Mouse (Mus musculus) erythroblast, adult 5-6 weeks (primary cell): ENCODE results near the gene D630039A03Rik. TPM values are rescaled to one million over a fixed set of nuclear protein-coding genes. Genes with fewer than 3 reads are reported as not detected.
"Not testable (repeated sequence)": the region's sequence is repeated elsewhere in the genome, so short reads cannot be mapped to it uniquely, and the experiment has no call there.

Experiments used
- ATAC-seq: replicated peaks from 2 replicates; pipeline ENCODE4 v1.8.0; 2016; ENCODE audit warnings: moderate number of reproducible peaks, mild to moderate bottlenecking, moderate TSS enrichment, inconsistent platforms; ENCODE audit not compliant: poor library complexity, low FRiP score, severe bottlenecking
- total RNA-seq, 2 experiments: library from RNA; stranded (forward) in 1 of 2; stranded (reverse) in 1 of 2; fragments of 150-400 nt in 1 of 2; fragments of 200-764, 138-1000 nt in 1 of 2; gene quantifications; 2 replicates each; pipeline versions ENCODE4 v1.2.3 to v1.2.4; 2015 to 2017; ENCODE audit warnings: low replicate concordance in 2 of 2

D630039A03Rik gene
- total RNA-seq, 2 experiments from 2014 or later = 0.51 TPM; not detected in 1

DNA sequence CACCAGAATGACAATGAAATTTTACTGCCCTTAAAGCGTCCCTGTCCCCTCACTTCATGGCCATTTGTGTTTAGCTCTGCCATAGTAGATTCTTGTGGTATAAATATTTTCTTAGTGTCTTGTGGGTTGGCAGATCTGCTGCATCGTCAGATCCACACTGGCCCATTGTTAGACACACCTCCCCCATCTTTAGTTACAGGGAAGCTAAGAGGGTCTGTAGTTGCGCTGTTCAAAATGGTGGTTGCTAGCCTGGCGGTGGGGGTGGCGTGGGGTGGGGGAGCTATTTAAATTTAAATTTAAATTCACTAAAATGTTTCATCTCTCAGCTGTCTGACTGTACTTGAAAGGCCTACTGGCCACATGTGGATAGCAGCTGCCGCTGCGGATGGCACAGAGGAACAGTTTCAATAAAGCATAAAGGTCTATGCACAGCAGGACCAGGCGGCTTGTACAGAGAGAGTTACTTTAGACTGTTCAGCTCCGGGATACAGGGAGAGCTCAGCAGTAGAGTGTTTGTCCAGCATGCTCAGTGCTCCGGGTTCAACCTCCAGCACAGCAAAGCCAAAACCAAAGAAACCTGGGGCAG, 24.0 kb downstream of the D630039A03Rik start:
- no peak for ATAC-seq

DNA sequence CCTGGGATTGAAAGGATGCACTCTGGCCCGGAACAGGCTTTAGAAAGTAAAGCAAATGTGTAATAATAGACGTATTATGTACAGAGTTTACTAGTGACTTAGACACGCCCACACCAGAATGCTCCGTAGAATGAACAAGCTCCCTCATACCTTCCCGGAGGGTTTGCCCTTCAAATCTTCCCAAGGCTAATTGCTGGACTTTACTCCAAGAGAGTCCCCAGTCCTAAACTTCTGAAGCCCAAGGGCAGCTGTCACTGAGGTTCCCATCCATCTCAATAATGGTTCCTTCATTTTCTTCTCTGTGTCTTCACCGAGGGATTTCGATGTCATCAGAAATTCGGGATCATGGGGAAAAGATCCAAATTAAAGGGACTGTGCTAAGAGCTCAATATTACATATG, 26.3 kb downstream of the D630039A03Rik start:
- no peak for ATAC-seq

DNA sequence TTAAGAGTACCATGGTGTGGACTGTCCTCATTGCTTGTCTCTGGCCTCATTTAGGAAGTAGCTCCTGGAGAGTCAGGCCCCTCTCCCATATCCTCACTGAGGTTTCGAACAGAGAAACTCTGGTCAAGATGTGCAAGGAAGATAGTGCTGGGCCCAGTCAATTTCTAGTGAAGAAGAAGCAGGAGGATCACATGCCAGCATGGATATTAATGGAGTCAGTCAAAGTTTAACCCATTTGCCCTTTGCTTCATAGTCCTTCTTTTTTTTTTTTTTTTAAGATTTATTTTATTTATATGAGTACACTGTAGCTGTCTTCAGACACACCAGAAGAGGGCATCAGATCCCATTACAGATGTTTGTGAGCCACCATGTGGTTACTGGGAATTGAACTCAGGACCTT, 27.1 kb downstream of the D630039A03Rik start:
- ATAC-seq = not testable (repeated sequence)

DNA sequence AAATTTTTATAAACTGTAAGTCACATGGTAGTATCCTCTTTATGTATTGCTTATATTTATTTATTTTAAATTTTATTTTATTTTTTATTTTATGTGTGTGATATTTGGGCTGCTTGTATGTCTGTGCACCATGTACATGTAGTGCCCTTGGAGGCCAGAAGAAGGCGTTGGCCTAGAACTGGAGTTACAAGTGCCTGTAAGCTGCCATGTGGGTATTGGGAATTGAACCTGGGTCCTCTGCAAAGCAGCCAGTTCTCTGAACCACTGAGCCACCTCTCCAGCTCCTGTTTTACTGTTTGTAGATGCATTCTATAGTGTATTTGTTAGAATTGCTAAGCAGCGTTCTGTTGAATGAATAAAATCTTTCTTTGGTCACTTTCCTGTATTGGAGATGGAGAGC, 27.9 kb downstream of the D630039A03Rik start:
- ATAC-seq = no peak

DNA sequence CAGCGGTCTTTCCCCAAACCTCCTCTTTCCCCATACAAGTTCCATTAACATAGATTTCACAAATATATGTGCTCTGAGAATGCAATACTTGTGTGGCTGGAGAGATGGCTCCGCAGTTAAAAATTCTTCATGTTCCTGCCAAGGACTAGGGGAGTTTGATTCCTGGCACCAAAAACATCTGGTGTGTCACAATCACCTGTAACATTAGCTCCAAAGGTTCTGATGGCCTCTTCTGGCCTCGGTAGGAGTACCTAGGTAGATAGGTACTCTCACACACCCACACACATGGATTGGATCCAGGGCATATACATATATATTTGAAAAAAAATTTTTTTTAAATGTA, 29.2 kb downstream of the D630039A03Rik start:
- ATAC-seq = no peak

DNA sequence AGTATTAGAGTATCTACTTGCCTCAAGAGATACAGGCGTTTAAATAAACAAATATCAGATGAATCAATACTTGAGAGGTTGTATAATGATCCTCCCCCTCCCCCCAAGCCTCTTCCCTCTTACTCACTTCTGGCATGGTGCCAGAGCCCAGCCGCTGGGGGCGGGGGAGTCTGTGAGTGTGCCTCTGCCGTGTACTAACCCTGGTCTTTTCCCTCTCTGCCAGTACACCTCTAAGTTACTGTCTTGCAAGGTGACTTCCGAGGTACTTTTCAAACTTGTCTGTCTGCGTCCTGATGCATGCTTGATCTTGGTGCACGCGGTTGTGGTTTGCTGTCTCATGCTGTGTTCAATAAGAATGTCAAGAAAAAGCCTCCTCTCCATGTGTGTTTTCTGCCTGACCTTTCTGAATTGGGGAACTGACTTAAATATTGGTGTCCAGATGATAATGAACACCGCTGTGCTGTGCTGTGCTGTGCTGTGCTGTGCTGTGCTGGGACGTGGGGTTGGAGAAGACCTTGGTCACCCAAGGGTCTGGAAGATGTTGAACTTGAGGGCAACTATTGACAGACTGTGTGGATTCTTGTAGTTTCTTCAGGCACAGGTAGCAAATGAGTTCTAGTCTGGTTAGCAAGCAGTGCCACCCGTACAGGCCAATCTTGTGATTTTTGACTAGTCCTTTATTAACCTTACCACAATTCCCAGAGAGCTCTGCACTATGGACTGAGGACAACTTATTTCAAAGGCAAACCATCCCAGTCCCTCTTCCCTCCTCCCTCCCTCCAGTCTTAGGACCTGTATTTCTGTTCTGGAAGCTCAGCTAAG, 29.8 kb downstream of the D630039A03Rik start:
- no peak for ATAC-seq

DNA sequence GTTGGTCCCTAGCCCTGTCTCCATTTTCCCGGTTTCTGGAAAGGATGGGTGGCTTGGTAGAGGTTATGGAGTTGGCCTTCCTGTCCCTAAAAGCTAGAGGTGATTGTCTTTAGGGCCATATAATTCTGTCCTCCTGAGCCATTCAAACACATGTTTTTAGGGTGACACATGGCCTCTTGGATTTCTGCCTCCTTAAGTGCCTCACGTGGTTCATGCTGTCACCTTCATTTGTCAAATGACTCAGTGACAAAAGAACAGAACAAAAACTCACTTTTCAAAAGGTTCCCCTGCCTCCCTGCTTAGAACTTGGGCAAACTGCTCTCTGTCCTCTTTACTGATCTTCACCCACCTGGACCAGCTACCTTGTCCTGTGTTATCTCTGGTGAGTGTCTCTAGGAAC, 30.9 kb downstream of the D630039A03Rik start:
- ATAC-seq = no peak

DNA sequence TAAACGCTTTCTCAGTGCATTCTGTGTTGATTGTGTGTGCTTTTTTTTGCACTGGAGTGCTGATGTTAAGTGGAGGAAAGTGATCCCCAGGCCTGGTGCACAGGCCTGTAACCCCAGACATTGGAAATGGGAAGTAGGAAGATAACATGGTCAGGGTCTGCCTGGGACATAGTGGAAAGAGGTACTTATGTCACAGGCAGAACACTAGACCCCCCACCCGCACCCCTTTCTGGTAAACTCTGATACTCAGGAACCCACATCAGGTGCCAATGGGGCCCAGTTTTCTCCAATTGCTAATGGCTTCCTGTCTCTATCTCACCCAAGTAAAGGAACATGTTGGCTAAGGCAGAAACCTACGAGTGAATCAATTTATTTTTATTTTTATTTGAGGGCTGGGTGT, 31.6 kb downstream of the D630039A03Rik start:
- no peak for ATAC-seq

DNA sequence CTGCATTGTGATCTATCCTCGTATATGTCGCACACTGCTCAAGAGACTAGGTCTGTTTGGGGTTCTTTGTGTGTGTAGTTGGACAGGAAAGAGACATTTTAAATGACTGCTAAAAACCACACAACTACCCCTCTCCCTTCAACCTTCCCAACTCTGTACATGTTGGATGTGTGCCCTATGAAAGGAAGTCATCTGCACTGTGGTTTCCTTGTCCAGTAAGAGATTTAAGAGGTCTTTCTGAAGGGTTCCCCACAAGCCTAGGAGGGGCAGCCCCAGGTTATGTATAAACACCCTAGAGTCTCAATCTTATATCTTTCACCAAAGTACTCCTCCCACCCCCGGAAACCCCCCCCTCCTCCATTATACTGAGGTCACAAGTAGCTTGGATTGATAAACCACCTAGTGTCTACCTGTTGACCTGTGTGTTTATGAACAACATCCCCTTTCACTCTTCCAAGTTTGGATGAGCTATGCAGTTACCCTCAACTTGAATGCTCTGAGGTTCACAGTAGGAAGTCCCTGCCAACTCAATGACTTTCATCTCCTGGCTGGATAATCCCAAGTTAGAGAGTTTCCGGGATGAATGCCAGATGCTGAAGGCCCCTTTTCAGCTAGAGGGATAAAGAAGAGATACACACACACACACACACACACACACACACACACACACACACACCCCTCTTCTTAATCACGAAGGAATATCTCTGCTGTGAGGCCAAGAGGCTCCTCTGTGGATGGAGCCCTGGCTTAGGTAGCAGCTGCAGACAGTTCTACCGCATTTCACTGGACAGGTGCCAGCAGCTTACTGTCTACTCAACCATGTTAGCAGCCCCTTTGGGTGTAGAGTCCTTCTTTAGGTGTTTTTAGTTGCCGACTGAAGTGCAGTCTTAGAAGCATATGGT, 32.3 kb downstream of the D630039A03Rik start:
- no peak for ATAC-seq

DNA sequence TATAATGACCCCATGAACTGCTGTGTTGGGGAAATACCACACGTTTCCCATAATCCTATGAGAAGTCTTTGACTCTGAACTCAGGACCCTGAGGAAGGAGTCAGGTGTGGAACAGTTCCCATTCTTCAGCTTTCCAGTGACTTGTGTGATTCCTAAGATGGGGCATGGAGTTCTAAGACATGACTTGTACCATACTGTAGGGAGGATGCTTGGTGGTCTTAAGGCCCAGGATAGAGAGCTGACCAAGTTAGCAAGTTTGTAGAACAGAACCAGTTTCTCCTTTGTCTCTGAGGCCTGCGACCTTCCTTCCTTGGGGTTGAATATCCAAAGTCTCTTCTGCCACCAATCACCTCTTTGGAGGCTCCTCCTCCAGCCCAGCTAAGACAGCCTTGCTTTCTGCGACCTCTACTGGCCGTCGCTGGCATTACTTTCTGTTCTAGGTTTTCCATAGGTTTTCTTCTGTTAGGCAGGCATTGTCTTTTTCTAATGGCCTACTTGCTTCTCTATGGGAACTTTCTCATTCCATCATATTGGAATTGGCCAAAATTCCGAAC, 36.2 kb downstream of the D630039A03Rik start:
- no peak; the same call in 1 of the 2 replicates for ATAC-seq

DNA sequence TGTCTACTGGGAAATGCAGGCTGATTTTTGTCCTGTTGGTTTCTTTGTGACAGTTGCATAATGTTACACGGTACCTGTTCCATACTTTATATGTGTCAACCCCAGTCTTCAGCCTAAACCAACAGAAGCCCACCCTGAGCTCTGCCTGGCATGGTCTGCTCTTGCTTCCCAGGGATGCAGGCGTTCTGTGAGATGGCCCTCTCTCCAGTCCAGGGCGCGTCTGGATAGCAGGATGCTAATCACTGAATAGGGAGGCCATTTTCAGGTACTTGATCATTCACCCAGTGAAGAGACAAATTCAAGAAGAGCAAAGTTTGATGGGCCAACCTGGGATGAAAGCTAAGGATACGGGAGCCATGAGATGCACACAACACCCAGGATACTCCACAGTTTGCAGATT, 37.0 kb downstream of the D630039A03Rik start:
- ATAC-seq = no peak

DNA sequence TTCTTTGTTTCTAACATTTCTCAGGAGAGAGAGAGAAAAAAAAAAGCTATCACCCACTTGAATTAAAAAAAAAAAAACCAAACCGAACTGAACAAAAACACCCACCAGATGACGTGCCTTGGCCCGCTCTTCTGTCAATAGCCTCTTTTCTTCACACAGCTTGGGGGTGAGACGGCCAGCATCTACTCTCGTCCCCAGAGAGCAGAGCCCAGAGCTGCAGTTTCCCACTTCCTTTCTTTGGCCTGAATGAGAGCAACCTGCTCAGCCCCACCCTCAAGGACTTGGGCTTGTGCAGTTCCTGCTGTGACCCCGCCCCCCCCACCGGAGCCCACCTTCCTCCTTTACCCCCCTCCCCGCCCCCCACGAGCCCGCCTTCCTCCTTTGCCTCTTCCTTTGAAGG, 48.6 kb downstream of the D630039A03Rik start:
- no peak for ATAC-seq

DNA sequence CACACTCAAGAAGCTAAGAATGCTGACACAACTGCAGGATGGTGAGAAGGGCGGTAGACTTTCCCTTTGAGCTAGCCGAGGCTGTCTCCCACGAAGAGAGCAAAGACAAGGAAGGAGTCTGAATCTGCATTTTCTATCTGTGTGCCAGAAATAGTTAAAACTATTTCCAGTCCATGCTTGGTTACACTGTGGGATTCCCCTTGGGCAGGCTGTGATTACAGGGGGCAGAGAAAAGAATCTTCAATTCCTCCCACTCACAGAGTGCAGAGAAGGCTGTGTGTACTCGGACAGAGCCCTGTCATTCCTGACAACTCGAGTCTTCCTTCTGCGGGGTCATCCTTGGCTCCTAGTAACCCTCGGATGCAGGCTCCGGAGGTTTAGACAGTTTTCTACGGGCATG, 49.1 kb downstream of the D630039A03Rik start:
- no peak for ATAC-seq

DNA sequence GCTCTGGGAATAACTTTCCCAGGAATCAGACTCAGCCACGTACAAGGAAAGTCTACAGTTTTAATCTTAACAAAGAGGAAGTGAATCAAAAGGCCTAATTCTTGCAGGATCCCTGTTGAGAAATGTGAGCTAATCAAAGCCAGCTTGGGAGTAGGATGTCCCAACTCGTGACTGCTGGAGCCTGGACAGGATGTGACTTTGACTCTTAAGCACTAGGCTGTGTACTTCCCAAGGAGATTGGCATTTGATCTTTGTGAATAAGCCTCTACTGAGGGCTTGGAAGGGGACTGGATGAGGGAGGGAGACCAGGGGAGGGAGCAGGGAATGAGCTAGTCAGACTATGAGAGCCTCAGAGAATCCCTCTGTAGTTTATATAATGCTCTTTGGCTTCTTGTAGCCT, 50.0 kb downstream of the D630039A03Rik start:
- no peak for ATAC-seq

DNA sequence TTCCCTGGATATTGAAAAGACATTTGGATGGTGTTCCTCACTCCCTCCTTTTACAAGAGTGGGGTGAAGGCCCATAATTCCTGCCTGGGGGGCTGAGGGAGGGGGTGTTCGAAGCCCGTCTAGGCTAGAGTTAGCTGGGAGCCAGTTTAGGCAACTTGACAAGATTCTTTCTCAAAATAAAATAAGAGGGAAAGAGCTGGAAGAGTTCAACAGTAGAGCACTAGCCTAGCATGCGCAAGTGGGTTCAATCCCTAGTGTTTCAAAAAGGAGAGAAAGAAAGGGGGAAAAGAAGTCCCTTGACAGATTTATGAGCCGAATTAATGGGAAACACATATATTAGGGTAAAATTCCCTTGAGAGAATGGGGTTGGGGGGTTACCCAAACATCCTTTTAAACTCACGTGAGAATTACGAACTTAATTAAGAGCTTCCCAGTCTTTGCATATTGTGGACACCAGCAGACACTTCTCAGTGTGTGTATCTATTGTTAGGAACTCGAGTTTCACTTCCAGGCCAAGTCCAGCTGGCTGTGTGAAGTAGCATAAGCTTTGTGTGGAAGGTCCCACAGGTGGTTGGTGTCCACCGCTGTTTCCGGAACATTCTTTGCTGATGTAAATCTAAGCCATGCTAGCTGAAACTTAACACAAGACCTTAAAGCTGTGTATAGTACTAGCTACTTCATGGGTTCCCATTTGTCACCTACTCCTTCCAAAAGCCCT, 53.7 kb downstream of the D630039A03Rik start:
- no peak for ATAC-seq

DNA sequence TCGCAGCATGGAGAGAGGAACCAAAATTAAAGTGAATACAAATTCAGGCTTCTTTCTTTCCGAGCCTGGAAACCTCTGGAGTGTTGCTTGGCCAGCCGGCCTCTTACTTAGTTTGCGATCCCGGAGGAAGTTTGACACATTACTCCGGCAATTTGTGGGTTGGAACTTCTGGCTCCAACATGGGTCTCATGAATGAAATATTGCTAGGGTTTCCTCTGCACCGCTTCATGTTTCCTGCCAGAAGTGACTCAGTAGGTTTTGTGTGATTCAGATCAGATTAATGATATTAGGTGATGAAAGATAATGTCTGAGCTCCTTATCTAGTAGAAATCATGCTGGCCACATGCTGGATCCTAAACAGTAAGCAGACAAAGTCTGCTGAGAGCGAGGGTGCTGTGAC, 54.2 kb downstream of the D630039A03Rik start:
- ATAC-seq = no peak

DNA sequence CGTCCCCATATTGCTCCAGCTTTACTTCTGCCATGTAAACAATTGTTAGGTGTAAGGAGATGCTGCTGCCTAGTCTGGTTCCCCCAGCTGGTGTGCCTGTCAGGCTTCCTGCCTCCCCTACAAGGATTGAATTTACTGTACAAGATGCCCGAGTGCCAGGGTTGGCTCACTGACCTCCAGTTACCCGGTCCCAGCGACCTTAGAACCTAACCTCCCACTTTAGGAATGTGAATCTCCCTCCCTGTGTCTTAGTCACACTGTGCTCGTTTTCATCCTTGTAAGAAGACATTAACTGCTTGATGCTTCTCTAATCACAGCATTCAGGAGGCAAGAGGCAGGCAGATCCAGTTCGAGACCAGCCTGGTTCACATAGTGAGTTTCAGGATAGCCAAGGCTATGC, 54.9 kb downstream of the D630039A03Rik start:
- no peak for ATAC-seq

DNA sequence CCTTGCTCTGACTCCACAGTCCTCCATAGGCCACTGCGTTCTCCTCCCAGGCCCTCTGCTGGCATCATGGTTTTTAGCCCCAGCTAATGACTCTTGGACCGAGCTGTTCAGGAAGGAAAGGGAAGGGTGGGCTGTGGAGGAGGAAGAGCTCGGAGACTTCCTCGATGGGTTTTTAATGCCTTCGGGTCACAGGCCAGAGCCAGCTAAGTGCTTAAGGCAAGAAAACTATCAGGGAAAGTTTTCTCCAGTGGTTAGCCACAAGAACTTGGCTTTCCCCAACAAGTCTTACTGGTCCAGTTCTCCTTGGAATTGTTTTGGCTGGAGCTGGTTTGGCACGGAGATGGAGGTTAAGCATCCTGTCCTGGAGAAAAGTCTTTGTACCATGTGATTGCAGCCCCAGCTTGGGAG, 55.9 kb downstream of the D630039A03Rik start:
- ATAC-seq = no peak
